Mouse (Mus musculus): ENCODE data around the gene Frrs1.

Frrs1 gene

DNA sequence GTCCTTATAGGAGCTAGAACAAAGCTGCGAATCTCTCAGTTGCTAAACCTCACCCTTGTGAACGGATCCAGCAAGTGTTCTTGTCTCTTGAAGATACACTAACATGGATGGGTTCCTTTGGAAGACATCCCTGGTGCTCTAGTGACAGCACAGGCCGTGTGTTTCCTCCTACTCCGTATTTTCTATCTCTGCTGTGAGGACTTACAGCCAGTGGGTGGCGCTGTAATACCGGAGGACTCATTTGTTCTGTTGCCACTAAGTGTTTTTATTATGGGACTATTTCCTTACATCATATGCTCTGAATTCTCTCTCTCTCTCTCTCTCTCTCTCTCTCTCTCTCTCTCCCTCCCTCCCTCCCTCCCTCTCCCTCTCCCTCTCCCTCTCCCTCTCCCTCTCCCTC lies 44.9 kb downstream of the Frrs1 start:
- TF ChIP-seq CTCF (conservative IDR thresholded peaks at IDR 0.05; ENCODE audit: low read length), result peak; percentile 84
- no peak for TF ChIP-seq POU5F1 (IDR thresholded peaks at IDR 0.05; ENCODE audit: borderline replicate concordance, low read length)
- H3K36me3 ChIP-seq (ENCODE audit: insufficient read depth, low read length), result peaks cover 85% of the 10 kb centered on the region
- H3K4me3 ChIP-seq (replicated peaks; ENCODE audit: low read length), result no peak overlapping the region
- H3K4me1 ChIP-seq (replicated peaks; ENCODE audit: low read depth, low read length), result peaks cover 10% of the 10 kb centered on the region
- no peaks in the 10 kb centered on the region for H3K27me3 ChIP-seq (ENCODE audit: insufficient read depth, low read length)
- peaks cover 3% of the 10 kb centered on the region for H3K9me3 ChIP-seq (ENCODE audit: low read length)

GRCm38 (mm10) chr3:116905898-116906297 lies 46.6 kb downstream of the Frrs1 start:
- TF ChIP-seq CTCF (conservative IDR thresholded peaks at IDR 0.05; ENCODE audit: low read length) (no peak), NANOG (IDR thresholded peaks at IDR 0.05; ENCODE audit: borderline replicate concordance, low read length) (no peak), POU5F1 (IDR thresholded peaks at IDR 0.05; ENCODE audit: borderline replicate concordance, low read length) (no peak)

GRCm38 (mm10) chr3:116906596-116906995 lies 47.3 kb downstream of the Frrs1 start:
- TF ChIP-seq CTCF (conservative IDR thresholded peaks at IDR 0.05; ENCODE audit: low read length) (no peak), POU5F1 (IDR thresholded peaks at IDR 0.05; ENCODE audit: borderline replicate concordance, low read length) (no peak), NANOG (IDR thresholded peaks at IDR 0.05; ENCODE audit: borderline replicate concordance, low read length) (no peak)
- Histone ChIP-seq H3K4me1 (replicated peaks; ENCODE audit: low read depth, low read length) (peaks cover 10% of the 10 kb centered on the region), H3K27me3 (ENCODE audit: insufficient read depth, low read length) (no peaks in the 10 kb centered on the region), H3K4me3 (replicated peaks; ENCODE audit: low read length) (no peak overlapping the region), H3K9me3 (ENCODE audit: low read length) (peaks cover 3% of the 10 kb centered on the region), H3K36me3 (ENCODE audit: insufficient read depth, low read length) (peaks cover 62% of the 10 kb centered on the region)

More at GRCm38 (mm10) chr3:116905898-116906297, 46.6 kb downstream of the Frrs1 start:
- peaks cover 10% of the 10 kb centered on the region for H3K4me1 ChIP-seq (replicated peaks; ENCODE audit: low read depth, low read length)
- peaks cover 69% of the 10 kb centered on the region for H3K36me3 ChIP-seq (ENCODE audit: insufficient read depth, low read length)
- H3K9me3 ChIP-seq (ENCODE audit: low read length), result peaks cover 3% of the 10 kb centered on the region
- H3K27me3 ChIP-seq (ENCODE audit: insufficient read depth, low read length), result no peaks in the 10 kb centered on the region
- no peak overlapping the region; the same call in 1 of the 2 replicates for H3K4me3 ChIP-seq (replicated peaks; ENCODE audit: low read length)

DNA sequence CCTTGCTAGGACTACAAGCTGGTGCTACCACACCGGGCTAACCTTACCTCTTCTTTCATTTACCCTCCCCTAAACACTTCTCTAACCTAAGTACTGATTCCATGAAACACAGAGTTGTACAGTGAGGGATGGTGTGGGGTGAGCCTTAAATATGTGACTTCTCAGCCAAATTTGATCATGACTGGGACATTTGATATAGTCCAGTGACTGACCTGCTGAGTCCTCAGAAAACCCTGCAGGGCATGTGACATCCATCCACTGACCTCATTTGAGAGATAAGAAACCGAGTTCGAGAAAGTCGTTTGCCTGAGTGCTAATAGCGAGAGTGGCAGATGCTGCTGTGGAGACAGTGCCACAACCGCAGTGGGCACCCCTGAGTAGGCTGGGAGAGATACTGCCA lies 55.1 kb downstream of the Frrs1 start:
- H3K9me3 ChIP-seq (ENCODE audit: low read length), result no peaks in the 10 kb centered on the region
- H3K36me3 ChIP-seq (ENCODE audit: insufficient read depth, low read length), result no peaks in the 10 kb centered on the region
- no peaks in the 10 kb centered on the region for H3K27me3 ChIP-seq (ENCODE audit: insufficient read depth, low read length)
- no peak for TF ChIP-seq NANOG (IDR thresholded peaks at IDR 0.05; ENCODE audit: borderline replicate concordance, low read length)
- no peak for TF ChIP-seq POU5F1 (IDR thresholded peaks at IDR 0.05; ENCODE audit: borderline replicate concordance, low read length)
- no peak for TF ChIP-seq CTCF (conservative IDR thresholded peaks at IDR 0.05; ENCODE audit: low read length)
- H3K4me1 ChIP-seq (replicated peaks; ENCODE audit: low read depth, low read length), result no peaks in the 10 kb centered on the region
- no peak overlapping the region for H3K4me3 ChIP-seq (replicated peaks; ENCODE audit: low read length)

- no peaks in the 10 kb centered on the region for H3K27me3 ChIP-seq (ENCODE audit: insufficient read depth, low read length)
- H3K36me3 ChIP-seq (ENCODE audit: insufficient read depth, low read length), result no peaks in the 10 kb centered on the region
- H3K4me3 ChIP-seq (replicated peaks; ENCODE audit: low read length), result no peak overlapping the region
- TF ChIP-seq NANOG (IDR thresholded peaks at IDR 0.05; ENCODE audit: borderline replicate concordance, low read length) (no peak), CTCF (conservative IDR thresholded peaks at IDR 0.05; ENCODE audit: low read length) (no peak), POU5F1 (IDR thresholded peaks at IDR 0.05; ENCODE audit: borderline replicate concordance, low read length) (no peak)
- no peaks in the 10 kb centered on the region for H3K9me3 ChIP-seq (ENCODE audit: low read length)
- no peaks in the 10 kb centered on the region for H3K4me1 ChIP-seq (replicated peaks; ENCODE audit: low read depth, low read length)
Observed at GRCm38 (mm10) chr3:116914931-116915330, 55.7 kb downstream of the Frrs1 start.

GRCm38 (mm10) chr3:116917016-116917415 lies 57.8 kb downstream of the Frrs1 start:
- no peaks in the 10 kb centered on the region for H3K4me1 ChIP-seq (replicated peaks; ENCODE audit: low read depth, low read length)
- H3K4me3 ChIP-seq (replicated peaks; ENCODE audit: low read length), result no peak overlapping the region
- H3K9me3 ChIP-seq (ENCODE audit: low read length), result no peaks in the 10 kb centered on the region
- H3K27me3 ChIP-seq (ENCODE audit: insufficient read depth, low read length), result no peaks in the 10 kb centered on the region
- no peaks in the 10 kb centered on the region for H3K36me3 ChIP-seq (ENCODE audit: insufficient read depth, low read length)
- no peak for TF ChIP-seq POU5F1 (IDR thresholded peaks at IDR 0.05; ENCODE audit: borderline replicate concordance, low read length)
- no peak for TF ChIP-seq NANOG (IDR thresholded peaks at IDR 0.05; ENCODE audit: borderline replicate concordance, low read length)
- TF ChIP-seq CTCF (conservative IDR thresholded peaks at IDR 0.05; ENCODE audit: low read length), result no peak

GRCm38 (mm10) chr3:116921535-116921934 lies 62.3 kb downstream of the Frrs1 start:
- no peak for TF ChIP-seq NANOG (IDR thresholded peaks at IDR 0.05; ENCODE audit: borderline replicate concordance, low read length)
- Histone ChIP-seq H3K36me3 (ENCODE audit: insufficient read depth, low read length) (no peaks in the 10 kb centered on the region), H3K9me3 (ENCODE audit: low read length) (no peaks in the 10 kb centered on the region), H3K4me1 (replicated peaks; ENCODE audit: low read depth, low read length) (no peaks in the 10 kb centered on the region), H3K4me3 (replicated peaks; ENCODE audit: low read length) (no peak overlapping the region), H3K27me3 (ENCODE audit: insufficient read depth, low read length) (no peaks in the 10 kb centered on the region)

GRCm38 (mm10) chr3:116923042-116923441 lies 63.8 kb downstream of the Frrs1 start:
- TF ChIP-seq NANOG (IDR thresholded peaks at IDR 0.05; ENCODE audit: borderline replicate concordance, low read length) (no peak), POU5F1 (IDR thresholded peaks at IDR 0.05; ENCODE audit: borderline replicate concordance, low read length) (no peak), CTCF (conservative IDR thresholded peaks at IDR 0.05; ENCODE audit: low read length) (no peak)
- H3K9me3 ChIP-seq (ENCODE audit: low read length), result no peaks in the 10 kb centered on the region

GRCm38 (mm10) chr3:116928994-116929393 lies 69.7 kb downstream of the Frrs1 start:
- H3K36me3 ChIP-seq (ENCODE audit: insufficient read depth, low read length), result no peaks in the 10 kb centered on the region
- H3K4me3 ChIP-seq (replicated peaks; ENCODE audit: low read length), result no peak overlapping the region
- TF ChIP-seq CTCF (conservative IDR thresholded peaks at IDR 0.05; ENCODE audit: low read length), result no peak
- no peak for TF ChIP-seq NANOG (IDR thresholded peaks at IDR 0.05; ENCODE audit: borderline replicate concordance, low read length)
- no peak for TF ChIP-seq POU5F1 (IDR thresholded peaks at IDR 0.05; ENCODE audit: borderline replicate concordance, low read length)
- H3K9me3 ChIP-seq (ENCODE audit: low read length), result no peaks in the 10 kb centered on the region; the same call in 1 of the 2 replicates
- H3K4me1 ChIP-seq (replicated peaks; ENCODE audit: low read depth, low read length), result no peaks in the 10 kb centered on the region
- no peaks in the 10 kb centered on the region for H3K27me3 ChIP-seq (ENCODE audit: insufficient read depth, low read length)

More at GRCm38 (mm10) chr3:116923042-116923441, 63.8 kb downstream of the Frrs1 start:
- H3K27me3 ChIP-seq (ENCODE audit: insufficient read depth, low read length), result no peaks in the 10 kb centered on the region
- H3K4me3 ChIP-seq (replicated peaks; ENCODE audit: low read length), result no peak overlapping the region
- no peaks in the 10 kb centered on the region for H3K4me1 ChIP-seq (replicated peaks; ENCODE audit: low read depth, low read length)
- no peaks in the 10 kb centered on the region for H3K36me3 ChIP-seq (ENCODE audit: insufficient read depth, low read length)

Measured in E14TG2a.4 (cell line).